Mouse (Mus musculus) forebrain, embryonic 13.5 days (tissue): Measurements from ENCODE around the gene Selenbp2. TPM values are rescaled to one million over a fixed set of nuclear protein-coding genes. Genes with fewer than 3 reads are reported as not detected.
"Not testable (repeated sequence)": the region's sequence is repeated elsewhere in the genome, so short reads cannot be mapped to it uniquely, and the experiment has no call there.

ENCODE experiments used
- ATAC-seq: fragments of 200-750 bp; cut with Nextera tagmentation; 2 replicates; pipeline ENCODE4 v1.8.0; 2017
- H3K27ac ChIP-seq: fragments of 300-500 bp; sonication (generic); 2 replicates; pipeline ENCODE4 v1.5.1; 2015; ENCODE audit warnings: inconsistent platforms, mild to moderate bottlenecking, moderate library complexity
- H3K27me3 ChIP-seq: fragments of 300-500 bp; sonication (generic); 2 replicates; pipeline ENCODE4 v1.6.1; 2015; ENCODE audit warnings: mild to moderate bottlenecking, inconsistent platforms
- H3K36me3 ChIP-seq: fragments of 300-500 bp; sonication (generic); 2 replicates; pipeline ENCODE4 v1.6.1; 2015; ENCODE audit warnings: mild to moderate bottlenecking, inconsistent platforms; ENCODE audit not compliant: poor library complexity, severe bottlenecking
- H3K4me1 ChIP-seq: fragments of 300-500 bp; sonication (generic); 2 replicates; pipeline ENCODE4 v1.6.1; 2015; ENCODE audit warnings: inconsistent platforms
- H3K4me2 ChIP-seq: fragments of 300-500 bp; sonication (generic); 2 replicates; pipeline ENCODE4 v1.6.1; 2015; ENCODE audit warnings: inconsistent platforms, mild to moderate bottlenecking, moderate library complexity
- H3K4me3 ChIP-seq: fragments of 300-500 bp; sonication (generic); 2 replicates; pipeline ENCODE4 v1.5.1; 2015; ENCODE audit warnings: mild to moderate bottlenecking, inconsistent platforms
- H3K9ac ChIP-seq: fragments of 300-500 bp; sonication (generic); 2 replicates; pipeline ENCODE4 v1.6.1; 2015; ENCODE audit warnings: mild to moderate bottlenecking, inconsistent platforms
- H3K9me3 ChIP-seq: fragments of 300-500 bp; sonication (generic); replicated peaks from 2 replicates; pipeline ENCODE4 v1.6.1; 2016; ENCODE audit warnings: inconsistent platforms
- WGBS: fragments of 180-500 bp; shearing (Covaris S2); methylation state at CpG from one replicate; pipeline ENCODE4 v1.1.7; 2015; 5-methylcytosine and 5-hydroxymethylcytosine counted together
- polyA plus RNA-seq: library from polyadenylated mRNA; unstranded; fragments of >200 nt; fragmentation: Nextera tagmentation; extraction: Ambion mirVana; gene quantifications from 2 replicates; pipeline ENCODE4 v1.2.1, GENCODE M21; 2015

The Selenbp2 gene
- 0.52 TPM in 1 of 2 replicates, not detected in the other for polyA plus RNA-seq

DNA sequence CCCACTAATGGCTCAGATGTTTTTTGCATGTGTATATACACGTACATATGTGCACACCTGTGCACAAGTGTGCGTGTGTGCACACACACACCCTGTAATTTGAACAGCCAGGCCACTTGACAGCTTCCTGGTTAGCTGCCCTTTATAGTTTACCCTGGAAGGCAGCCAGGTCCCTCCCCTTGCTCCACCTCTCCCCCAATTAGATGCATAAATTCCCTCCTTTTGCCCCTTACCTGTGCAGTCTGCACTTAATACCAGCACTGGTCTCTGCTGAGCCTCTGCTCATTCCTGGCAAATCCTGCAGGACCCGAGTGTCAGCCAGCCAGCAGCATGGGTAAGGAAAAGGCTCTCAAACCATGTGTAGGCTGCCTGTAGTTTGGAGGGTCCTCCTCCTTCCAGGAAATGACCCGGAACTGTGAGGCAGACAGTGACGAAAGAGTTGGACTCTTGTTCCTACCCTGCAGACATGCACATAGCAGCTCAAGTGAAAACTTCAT is at the start of gene Selenbp2:
TSS of gene Selenbp2 (plus strand) at position 228 of the 497 bp plus-strand sequence.
- Histone ChIP-seq H3K27ac (no peak within 1 kb of the TSS), H3K9me3 (no peaks in the 10 kb centered on the region), H3K4me2 (no peak within 1 kb of the TSS), H3K4me1 (no peaks in the 10 kb centered on the region), H3K9ac (no peak within 1 kb of the TSS), H3K4me3 (no peak within 1 kb of the TSS), H3K27me3 (no peaks in the 10 kb centered on the region), H3K36me3 (no peaks in the 10 kb centered on the region)
- no peak for ATAC-seq
- 79% methylated on average over 5 of the region's 5 CpGs for WGBS

GRCm38 (mm10) chr3:94648755-94649590 is 44.4 kb upstream of the Selenbp2 start:
- Histone ChIP-seq H3K4me3 (no peak overlapping the region), H3K4me2 (no peak overlapping the region), H3K36me3 (no peaks in the 10 kb centered on the region), H3K27me3 (no peaks in the 10 kb centered on the region), H3K27ac (no peak overlapping the region), H3K4me1 (peaks cover 10% of the 10 kb centered on the region), H3K9me3 (no peaks in the 10 kb centered on the region), H3K9ac (no peak overlapping the region)
- no peak for ATAC-seq
- WGBS: 24% methylated on average over 6 of the region's 6 CpGs

GRCm38 (mm10) chr3:94650409-94650808 is 42.9 kb upstream of the Selenbp2 start:
- WGBS: 85% methylated on average over 7 of the region's 7 CpGs
- Histone ChIP-seq H3K4me3 (no peak overlapping the region), H3K4me2 (no peak overlapping the region), H3K36me3 (no peaks in the 10 kb centered on the region), H3K9me3 (no peaks in the 10 kb centered on the region), H3K4me1 (peaks cover 10% of the 10 kb centered on the region), H3K9ac (no peak overlapping the region), H3K27me3 (no peaks in the 10 kb centered on the region), H3K27ac (no peak overlapping the region)
- no peak for ATAC-seq

- H3K27ac ChIP-seq, H3K4me3 ChIP-seq, H3K9me3 ChIP-seq, H3K4me2 ChIP-seq, ATAC-seq, H3K36me3 ChIP-seq, H3K27me3 ChIP-seq, H3K9ac ChIP-seq: not testable (repeated sequence)
- peaks cover 14% of the 10 kb centered on the region for H3K4me1 ChIP-seq
- WGBS: 60% methylated on average over 1 of the region's 1 CpGs
These were observed 39.4 kb upstream of the Selenbp2 start for GRCm38 (mm10) chr3:94653967-94654366.

- peak; percentile 11; the same call in 1 of the 2 replicates for ATAC-seq
- H3K27ac ChIP-seq, H3K27me3 ChIP-seq, H3K36me3 ChIP-seq, H3K9ac ChIP-seq, H3K4me1 ChIP-seq, H3K9me3 ChIP-seq: not testable (repeated sequence)
- Histone ChIP-seq H3K4me3 (peak overlapping the region; percentile 37), H3K4me2 (peak overlapping the region; percentile 62)
- 2% methylated on average over 26 of the region's 47 CpGs for WGBS
These were observed 35.3 kb upstream of the Selenbp2 start for GRCm38 (mm10) chr3:94657852-94658739.

DNA sequence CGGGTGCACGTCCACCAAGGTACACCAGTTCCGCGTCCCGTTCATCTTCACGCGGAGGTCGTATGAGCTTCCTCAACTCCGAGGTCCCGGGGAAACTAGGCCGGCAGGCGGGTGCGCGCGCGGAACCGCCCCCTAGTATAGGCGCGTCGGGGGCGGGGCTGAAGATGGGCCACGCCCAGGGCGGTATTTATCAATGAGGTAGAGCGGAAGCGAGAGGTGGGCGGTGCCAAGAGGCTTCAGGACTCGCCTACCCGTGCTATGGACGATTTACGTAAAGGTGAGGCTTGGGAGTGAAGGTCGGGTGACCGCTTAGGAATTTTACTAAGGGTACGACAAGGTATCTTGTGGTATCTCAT is 34.6 kb upstream of the Selenbp2 start, which contains the start of gene Tuft1:
TSS of gene Tuft1 (minus strand) at position 133 of the 356 bp plus-strand sequence.
- not testable (repeated sequence) for H3K36me3 ChIP-seq, H3K27me3 ChIP-seq, H3K27ac ChIP-seq, H3K9ac ChIP-seq, H3K4me1 ChIP-seq, H3K9me3 ChIP-seq
- under 1% methylated on average over 22 of the region's 33 CpGs for WGBS
- Histone ChIP-seq H3K4me3 (peak within 1 kb of the TSS; percentile 37), H3K4me2 (peak within 1 kb of the TSS; percentile 62)
- peak; percentile 94 for ATAC-seq

DNA sequence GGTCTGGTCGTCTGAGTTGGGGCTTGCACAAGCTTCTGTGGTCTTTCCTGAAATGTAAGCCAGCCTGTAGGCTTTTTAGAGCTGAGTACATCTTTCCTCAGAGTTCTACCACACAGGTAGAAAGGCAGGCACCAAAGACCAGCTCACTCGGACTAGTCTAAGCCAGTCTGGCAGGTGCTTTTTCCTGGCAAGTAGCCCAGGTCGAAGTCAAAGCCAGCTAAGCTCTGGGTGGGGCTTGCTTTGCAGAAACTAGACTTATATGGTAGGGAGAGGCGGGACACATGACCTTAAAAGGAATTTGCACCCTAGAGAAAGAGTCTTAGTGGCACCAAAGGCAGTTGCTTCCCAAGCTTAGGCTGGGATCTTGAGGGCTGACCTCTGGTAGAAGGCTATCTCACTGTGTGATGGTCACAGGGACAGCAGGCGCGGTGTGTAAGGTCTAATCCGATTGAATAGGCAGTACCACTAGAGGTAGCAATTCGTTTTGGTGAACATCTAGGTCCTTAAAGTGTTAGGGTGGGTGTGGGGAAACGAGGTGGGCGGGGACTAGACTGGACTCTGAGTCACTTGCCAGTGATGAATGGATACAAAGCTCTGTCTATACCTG is 34.1 kb upstream of the Selenbp2 start:
- not testable (repeated sequence) for H3K27me3 ChIP-seq, H3K36me3 ChIP-seq, H3K27ac ChIP-seq, H3K4me1 ChIP-seq, H3K9ac ChIP-seq, H3K9me3 ChIP-seq
- ATAC-seq: peak; percentile 55
- peak overlapping the region; percentile 30 for H3K4me2 ChIP-seq
- peak overlapping the region; percentile 14; the same call in 1 of the 2 replicates for H3K4me3 ChIP-seq
- WGBS: 25% methylated on average over 8 of the region's 10 CpGs

- H3K27me3 ChIP-seq, H3K9me3 ChIP-seq, H3K4me1 ChIP-seq, H3K27ac ChIP-seq, H3K9ac ChIP-seq, H3K4me3 ChIP-seq, ATAC-seq, H3K4me2 ChIP-seq, H3K36me3 ChIP-seq: not testable (repeated sequence)
- 92% methylated on average over 2 of the region's 2 CpGs for WGBS
These were observed 32.5 kb upstream of the Selenbp2 start for GRCm38 (mm10) chr3:94660841-94661240.

DNA sequence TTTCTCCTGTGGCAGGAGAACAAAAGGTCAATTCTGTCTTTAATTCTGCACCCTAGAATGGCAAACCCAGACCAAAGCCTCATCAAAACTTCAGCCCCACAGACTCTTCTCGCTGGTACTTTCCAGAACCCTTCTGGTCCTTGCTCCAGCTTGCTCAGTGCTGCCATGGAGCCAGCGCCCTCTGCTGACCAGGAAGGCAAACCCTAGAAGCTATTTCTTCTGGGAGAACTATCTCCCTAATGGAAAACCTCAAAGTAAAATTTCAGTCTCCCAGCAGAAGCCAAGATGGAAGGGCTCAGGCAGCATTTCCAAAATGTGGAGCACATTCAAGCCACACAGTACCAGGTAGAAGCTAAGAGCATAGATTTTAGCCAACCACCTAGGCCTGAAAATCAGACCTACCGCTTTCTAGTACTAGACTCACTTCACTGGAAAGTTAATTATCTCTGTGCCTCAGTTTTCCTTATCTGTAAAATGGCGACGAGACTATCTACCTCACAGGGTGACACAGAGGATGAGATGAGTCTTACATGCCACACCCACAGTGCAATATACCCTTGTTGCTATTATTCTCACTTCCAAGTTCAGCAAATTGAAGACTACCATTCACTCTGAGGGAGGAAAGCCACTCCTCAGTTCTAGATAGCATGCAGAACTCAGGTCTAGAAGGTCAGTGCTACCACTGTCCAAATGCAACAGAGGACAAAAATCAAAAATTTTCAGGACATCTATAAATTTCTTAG is 28.1 kb upstream of the Selenbp2 start:
- H3K27ac ChIP-seq: not testable (repeated sequence)

DNA sequence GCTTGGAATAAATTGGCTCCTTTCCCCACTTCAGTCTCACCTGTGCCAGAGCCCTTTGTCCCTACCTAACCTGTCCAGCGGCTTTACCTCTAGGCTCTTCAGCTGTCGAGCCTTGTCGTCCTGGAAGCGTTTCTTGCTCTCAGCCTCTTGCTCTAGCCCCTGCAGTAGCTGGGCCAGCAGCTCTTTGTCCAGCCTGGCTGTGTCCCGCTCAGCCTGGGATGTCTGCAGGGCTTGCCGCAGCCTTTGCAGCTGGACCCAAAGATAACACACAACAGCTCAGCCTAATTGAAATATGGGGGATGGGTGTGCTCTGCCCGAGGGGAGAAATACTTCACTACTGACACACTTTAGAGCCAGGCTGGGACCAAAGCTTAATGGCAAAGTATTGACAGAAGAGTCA is 27.5 kb upstream of the Selenbp2 start:
- not testable (repeated sequence) for H3K4me2 ChIP-seq, H3K9me3 ChIP-seq, H3K27me3 ChIP-seq, H3K36me3 ChIP-seq, H3K4me1 ChIP-seq, H3K27ac ChIP-seq, ATAC-seq, H3K4me3 ChIP-seq, H3K9ac ChIP-seq
- 36% methylated on average over 7 of the region's 7 CpGs for WGBS

More for the DNA sequence above, 28.1 kb upstream of the Selenbp2 start:
- H3K4me3 ChIP-seq, H3K36me3 ChIP-seq, ATAC-seq, H3K4me2 ChIP-seq, H3K4me1 ChIP-seq, H3K27me3 ChIP-seq, H3K9me3 ChIP-seq, H3K9ac ChIP-seq: not testable (repeated sequence)
- 69% methylated on average over 4 of the region's 5 CpGs for whole genome bisulfite sequencing

GRCm38 (mm10) chr3:94675101-94675500 is 18.3 kb upstream of the Selenbp2 start:
- not testable (repeated sequence) for H3K4me1 ChIP-seq, H3K9ac ChIP-seq, H3K27me3 ChIP-seq, ATAC-seq, H3K4me3 ChIP-seq, H3K36me3 ChIP-seq, H3K27ac ChIP-seq, H3K4me2 ChIP-seq, H3K9me3 ChIP-seq
- WGBS: 89% methylated on average over 9 of the region's 9 CpGs
